Mouse (Mus musculus) embryonic facial prominence, embryonic 11.5 days (tissue): ENCODE measurements around the gene Gm7029. TPM values are rescaled to one million over a fixed set of nuclear protein-coding genes. Genes with fewer than 3 reads are reported as not detected.

Experiments
- ATAC-seq: fragments of 200-750 bp; cut with Nextera tagmentation; replicated peaks from 2 replicates; pipeline ENCODE4 v1.8.0; 2017; ENCODE audit warnings: low read depth; ENCODE audit not compliant: insufficient number of reproducible peaks, low FRiP score, low TSS enrichment
- DNase-seq: peaks from one replicate; pipeline ENCODE4 v3.0.0-alpha.2; 2015; ENCODE audit warnings: low spot score
- H3K27ac ChIP-seq: fragments of 300-500 bp; sonication (generic); replicated peaks from 2 replicates; pipeline ENCODE4 v1.5.1; 2014; ENCODE audit warnings: mild to moderate bottlenecking, low read depth, low read length, control low read depth
- H3K27me3 ChIP-seq: fragments of 300-500 bp; sonication (generic); 2 replicates; pipeline ENCODE4 v1.6.1; 2014; ENCODE audit warnings: mild to moderate bottlenecking, low read length, moderate library complexity, mixed read lengths; ENCODE audit not compliant: control insufficient read depth, insufficient read depth
- H3K36me3 ChIP-seq: fragments of 300-500 bp; sonication (generic); replicated peaks from 2 replicates; pipeline ENCODE4 v1.6.1; 2014; ENCODE audit warnings: low read depth, mild to moderate bottlenecking, low read length, moderate library complexity, mixed read lengths; ENCODE audit not compliant: control insufficient read depth, insufficient read depth
- H3K4me1 ChIP-seq: fragments of 300-500 bp; sonication (generic); 2 replicates; pipeline ENCODE4 v1.6.1; 2014; ENCODE audit warnings: low read length, mixed read lengths; ENCODE audit not compliant: control insufficient read depth, insufficient read depth
- H3K4me2 ChIP-seq: fragments of 300-500 bp; sonication (generic); 2 replicates; pipeline ENCODE4 v1.6.1; 2014; ENCODE audit warnings: low read depth, mild to moderate bottlenecking, control low read depth, low read length, moderate library complexity
- H3K4me3 ChIP-seq: fragments of 300-500 bp; sonication (generic); 2 replicates; pipeline ENCODE4 v1.5.1; 2014; ENCODE audit warnings: low read depth, low read length, control low read depth
- H3K9ac ChIP-seq: fragments of 300-500 bp; sonication (generic); replicated peaks from 2 replicates; pipeline ENCODE4 v1.6.1; 2014; ENCODE audit warnings: mild to moderate bottlenecking, control low read depth, low read length
- H3K9me3 ChIP-seq: fragments of 300-500 bp; sonication (generic); replicated peaks from 2 replicates; pipeline ENCODE4 v1.6.1; 2016; ENCODE audit warnings: mild to moderate bottlenecking, low read length, inconsistent platforms, mixed read lengths; ENCODE audit not compliant: control insufficient read depth
- WGBS: fragments of 180-500 bp; shearing (Covaris S2); extraction: QIAGEN DNeasy Blood & Tissue Kit; methylation state at CpG from one replicate; pipeline ENCODE4 v1.1.7; 2014; 5-methylcytosine and 5-hydroxymethylcytosine counted together
- polyA plus RNA-seq: library from polyadenylated mRNA; unstranded; fragments of >200 nt; fragmentation: Nextera tagmentation; extraction: Ambion mirVana; gene quantifications from 2 replicates; pipeline ENCODE4 v1.2.1, GENCODE M21; 2014

Gm7029 gene
- polyA plus RNA-seq, 1 experiment from 2014 or later = not detected

DNA sequence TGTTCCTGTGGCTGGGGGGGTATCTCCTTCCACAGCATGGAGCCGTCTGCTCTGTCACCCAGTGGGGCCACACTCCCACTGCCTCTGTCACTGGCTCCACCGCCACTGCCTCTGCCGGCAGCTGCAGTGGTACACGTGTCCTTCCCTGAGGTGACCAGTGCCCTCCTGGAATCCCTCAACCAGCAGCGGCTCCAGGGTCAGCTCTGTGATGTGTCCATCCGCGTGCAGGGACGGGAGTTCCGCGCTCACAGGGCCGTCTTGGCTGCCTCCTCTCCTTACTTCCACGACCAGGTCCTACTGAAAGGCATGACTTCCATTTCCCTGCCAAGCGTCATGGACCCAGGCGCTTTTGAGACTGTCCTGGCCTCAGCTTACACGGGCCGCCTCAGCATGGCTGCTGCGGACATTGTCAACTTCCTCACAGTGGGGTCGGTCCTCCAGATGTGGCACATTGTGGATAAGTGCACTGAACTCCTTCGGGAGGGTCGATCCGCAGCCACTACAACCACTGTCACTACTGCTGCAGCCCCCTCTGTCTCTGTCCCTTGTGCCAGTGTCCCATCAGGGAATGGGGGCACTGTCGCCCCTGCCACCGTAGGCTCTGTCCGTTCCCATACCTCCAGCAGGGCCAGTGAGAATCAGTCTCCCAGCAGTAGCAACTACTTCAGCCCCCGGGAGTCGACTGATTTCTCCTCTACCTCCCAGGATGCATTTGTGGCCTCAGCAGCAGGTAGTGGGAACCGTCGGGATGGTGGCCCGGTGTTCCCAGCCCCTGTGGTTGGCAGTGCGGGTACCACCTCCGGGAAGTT, 43.4 kb downstream of the Gm7029 start:
- DNase-seq (no peak), ATAC-seq (no peak)
- H3K27ac ChIP-seq = no peak overlapping the region
- peaks cover 15% of the 10 kb centered on the region for H3K36me3 ChIP-seq
- peaks cover 2% of the 10 kb centered on the region for H3K4me1 ChIP-seq
- H3K4me2 ChIP-seq = peak overlapping the region; percentile 46
- no peaks in the 10 kb centered on the region for H3K9me3 ChIP-seq
- peak overlapping the region; percentile 54 for H3K4me3 ChIP-seq
- H3K27me3 ChIP-seq = no peaks in the 10 kb centered on the region
- WGBS = 70% methylated on average over 31 of the region's 31 CpGs
- no peak overlapping the region; the same call in 1 of the 2 replicates for H3K9ac ChIP-seq

DNA sequence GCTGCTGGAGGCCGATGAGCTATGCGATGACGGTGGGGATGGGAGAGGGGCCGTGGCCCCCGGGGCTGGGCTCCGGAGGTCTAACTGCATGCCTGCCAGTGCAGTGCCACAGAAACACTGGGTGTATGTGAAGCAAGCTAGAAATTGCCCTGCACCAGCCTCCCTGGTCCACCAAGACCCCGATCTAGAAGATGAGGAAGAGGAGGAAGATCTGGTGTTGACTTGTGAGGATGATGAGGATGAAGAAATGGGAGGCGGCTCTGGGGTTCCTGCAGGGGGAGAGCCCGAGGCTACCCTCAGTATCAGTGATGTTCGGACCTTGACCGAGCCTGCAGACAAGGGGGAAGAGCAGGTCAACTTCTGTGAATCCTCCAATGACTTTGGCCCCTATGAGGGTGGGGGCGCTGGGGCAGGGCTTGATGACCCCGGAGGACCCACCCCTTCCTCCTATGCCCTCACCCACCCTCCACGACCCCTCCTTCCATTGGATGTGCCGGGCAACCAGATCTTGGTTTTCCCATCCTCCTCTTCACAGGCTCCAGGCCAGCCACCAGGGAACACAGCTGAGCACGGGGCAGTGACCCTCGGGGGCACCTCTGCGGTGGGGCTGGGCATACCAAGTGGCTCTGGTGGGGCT, 44.1 kb downstream of the Gm7029 start:
- H3K27me3 ChIP-seq = no peaks in the 10 kb centered on the region
- ATAC-seq (no peak), DNase-seq (no peak)
- no peaks in the 10 kb centered on the region for H3K9me3 ChIP-seq
- no peak overlapping the region for H3K9ac ChIP-seq
- H3K4me1 ChIP-seq = peaks cover 2% of the 10 kb centered on the region
- no peak overlapping the region for H3K4me2 ChIP-seq
- peak overlapping the region; percentile 10; the same call in 1 of the 2 replicates for H3K4me3 ChIP-seq
- peaks cover 10% of the 10 kb centered on the region for H3K36me3 ChIP-seq
- WGBS = 86% methylated on average over 18 of the region's 18 CpGs
- no peak overlapping the region for H3K27ac ChIP-seq

GRCm38 (mm10) chr17:33918293-33919203, 44.9 kb downstream of the Gm7029 start:
- Histone ChIP-seq H3K27me3 (no peaks in the 10 kb centered on the region), H3K9me3 (no peaks in the 10 kb centered on the region), H3K4me3 (peak overlapping the region; percentile 51; the same call in 1 of the 2 replicates), H3K27ac (no peak overlapping the region), H3K4me2 (no peak overlapping the region; the same call in 1 of the 2 replicates), H3K36me3 (peaks cover 7% of the 10 kb centered on the region), H3K4me1 (peaks cover 2% of the 10 kb centered on the region), H3K9ac (no peak overlapping the region)
- ATAC-seq (no peak), DNase-seq (no peak)
- WGBS = 59% methylated on average over 37 of the region's 37 CpGs

DNA sequence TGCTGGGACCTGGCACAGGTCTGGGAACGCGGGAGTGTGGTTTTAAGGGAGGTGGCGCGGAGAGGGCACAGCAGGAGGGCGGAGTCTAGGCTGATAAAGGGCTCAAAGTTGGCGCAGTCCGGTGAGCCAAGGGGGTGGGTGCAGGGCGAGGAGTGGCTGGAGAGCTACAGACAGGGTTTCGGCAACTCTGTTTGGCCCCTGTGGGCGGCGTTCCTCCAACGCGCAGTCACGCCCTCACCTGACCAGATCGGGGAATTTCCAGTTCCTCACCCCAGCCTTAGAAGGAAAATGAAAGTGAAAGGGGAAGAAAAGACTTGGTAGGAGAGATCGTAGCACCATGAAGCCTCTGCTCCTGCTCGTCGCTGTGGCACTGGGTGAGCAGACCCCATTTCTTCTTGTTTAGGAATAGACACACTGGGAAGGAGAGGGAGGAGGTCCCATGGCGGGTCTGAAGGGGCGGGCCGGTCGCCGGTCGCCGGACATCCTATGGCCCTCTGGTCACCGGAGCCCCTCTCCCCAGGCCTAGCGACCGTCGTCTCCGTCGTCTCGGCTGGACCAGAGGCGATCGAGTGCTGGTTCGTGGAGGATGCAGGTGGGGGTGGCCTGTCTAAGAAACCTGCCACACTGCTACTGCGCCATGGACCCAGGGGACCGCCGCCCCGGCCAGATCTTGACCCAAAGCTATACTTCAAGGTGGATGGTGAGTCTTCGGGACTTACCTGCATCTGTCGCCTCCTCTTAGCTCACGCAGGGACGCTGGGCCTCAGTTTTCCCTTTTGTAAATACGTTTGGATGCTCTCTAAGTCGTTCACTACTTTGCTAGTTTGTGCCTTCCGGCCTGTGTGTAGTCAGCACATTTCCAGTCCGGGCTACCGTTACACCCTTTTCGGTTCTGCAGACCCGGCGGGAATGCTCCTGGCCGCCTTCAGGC, 46.0 kb downstream of the Gm7029 start:
- Histone ChIP-seq H3K27ac (no peak overlapping the region; the same call in 1 of the 2 replicates), H3K4me1 (peaks cover 2% of the 10 kb centered on the region), H3K4me2 (peak overlapping the region; percentile 96), H3K9me3 (no peaks in the 10 kb centered on the region), H3K27me3 (no peaks in the 10 kb centered on the region), H3K9ac (peak overlapping the region; percentile 69), H3K4me3 (peak overlapping the region; percentile 51), H3K36me3 (no peaks in the 10 kb centered on the region)
- no peak for ATAC-seq
- peak; percentile 46 for DNase-seq
- WGBS = under 1% methylated on average over 52 of the region's 52 CpGs

DNA sequence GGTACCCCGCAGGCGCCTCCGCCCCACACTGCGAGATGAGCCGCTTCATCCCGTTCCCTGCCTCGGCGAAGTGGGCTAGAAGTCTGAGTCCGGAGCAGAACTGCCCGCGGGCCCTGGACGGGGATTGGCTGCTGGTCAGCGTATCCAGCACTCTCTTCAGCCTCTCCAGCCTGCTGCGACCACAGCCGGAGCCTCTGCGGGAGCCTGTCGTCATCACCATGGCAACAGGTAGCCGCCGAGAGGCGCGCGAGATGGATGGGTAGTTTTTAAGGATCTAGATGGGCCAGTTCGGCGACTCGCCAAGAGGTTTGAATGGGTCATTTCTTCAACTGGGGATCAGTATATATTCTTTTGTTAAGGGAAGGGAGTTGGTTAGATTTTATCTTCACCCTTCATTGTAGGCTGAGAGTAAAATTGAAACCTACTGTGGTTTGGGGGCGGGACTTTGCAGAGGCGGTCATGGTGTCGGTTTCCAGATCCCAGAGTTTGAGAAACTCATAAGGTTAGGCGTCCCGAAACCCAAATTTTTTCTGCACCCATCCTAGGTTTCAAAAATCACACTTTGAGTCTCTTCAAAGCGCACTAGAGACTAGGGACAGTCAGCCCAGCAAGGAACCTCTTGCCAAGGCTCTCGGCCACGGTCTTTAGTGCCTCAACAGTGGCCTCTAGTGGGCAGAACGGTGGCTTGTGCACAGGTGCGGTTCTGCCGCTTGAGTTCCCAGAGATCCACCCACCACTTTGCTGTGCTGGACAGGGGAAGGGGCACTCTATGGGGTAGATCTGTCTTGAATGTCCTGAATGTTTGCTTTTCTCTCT, 46.9 kb downstream of the Gm7029 start:
- H3K36me3 ChIP-seq = no peaks in the 10 kb centered on the region
- H3K4me2 ChIP-seq = peak overlapping the region; percentile 96
- H3K4me3 ChIP-seq = peak overlapping the region; percentile 51
- under 1% methylated on average over 36 of the region's 36 CpGs for WGBS
- H3K9ac ChIP-seq = peak overlapping the region; percentile 69
- no peak overlapping the region; the same call in 1 of the 2 replicates for H3K27ac ChIP-seq
- H3K4me1 ChIP-seq = peaks cover 2% of the 10 kb centered on the region
- DNase-seq (peak; percentile 91), ATAC-seq (peak; percentile 42)
- no peaks in the 10 kb centered on the region for H3K9me3 ChIP-seq
- H3K27me3 ChIP-seq = no peaks in the 10 kb centered on the region

- Histone ChIP-seq H3K4me1 (peaks cover 2% of the 10 kb centered on the region), H3K4me2 (no peak overlapping the region), H3K9ac (no peak overlapping the region), H3K4me3 (no peak overlapping the region), H3K27ac (no peak overlapping the region), H3K27me3 (no peaks in the 10 kb centered on the region), H3K9me3 (no peaks in the 10 kb centered on the region), H3K36me3 (no peaks in the 10 kb centered on the region)
- no peak for DNase-seq
- 90% methylated on average over 7 of the region's 7 CpGs for WGBS
- ATAC-seq = no peak
Measured at GRCm38 (mm10) chr17:33921361-33921760, 47.7 kb downstream of the Gm7029 start.
